Mouse (Mus musculus) thymus, adult 18-20 months (tissue): ENCODE measurements around the gene Upk3a.
A peak's percentile ranks its signal among the peaks of the same experiment; 100 is the strongest.
"Not testable (repeated sequence)": the region's sequence is repeated elsewhere in the genome, so short reads cannot be mapped to it uniquely, and the experiment has no call there.

Experiments used
- DNase-seq, 2 experiments: peaks; one replicate each; pipeline ENCODE4 v3.0.0; 2022; ENCODE audit warnings: mixed read lengths in 2 of 2

Upk3a gene

GRCm38 (mm10) chr15:85000984-85001982, 15.7 kb upstream of the Upk3a start:
- peak; percentile 48 to 53 for DNase-seq

GRCm38 (mm10) chr15:85009666-85010065, 7.3 kb upstream of the Upk3a start:
- no peak for DNase-seq

DNA sequence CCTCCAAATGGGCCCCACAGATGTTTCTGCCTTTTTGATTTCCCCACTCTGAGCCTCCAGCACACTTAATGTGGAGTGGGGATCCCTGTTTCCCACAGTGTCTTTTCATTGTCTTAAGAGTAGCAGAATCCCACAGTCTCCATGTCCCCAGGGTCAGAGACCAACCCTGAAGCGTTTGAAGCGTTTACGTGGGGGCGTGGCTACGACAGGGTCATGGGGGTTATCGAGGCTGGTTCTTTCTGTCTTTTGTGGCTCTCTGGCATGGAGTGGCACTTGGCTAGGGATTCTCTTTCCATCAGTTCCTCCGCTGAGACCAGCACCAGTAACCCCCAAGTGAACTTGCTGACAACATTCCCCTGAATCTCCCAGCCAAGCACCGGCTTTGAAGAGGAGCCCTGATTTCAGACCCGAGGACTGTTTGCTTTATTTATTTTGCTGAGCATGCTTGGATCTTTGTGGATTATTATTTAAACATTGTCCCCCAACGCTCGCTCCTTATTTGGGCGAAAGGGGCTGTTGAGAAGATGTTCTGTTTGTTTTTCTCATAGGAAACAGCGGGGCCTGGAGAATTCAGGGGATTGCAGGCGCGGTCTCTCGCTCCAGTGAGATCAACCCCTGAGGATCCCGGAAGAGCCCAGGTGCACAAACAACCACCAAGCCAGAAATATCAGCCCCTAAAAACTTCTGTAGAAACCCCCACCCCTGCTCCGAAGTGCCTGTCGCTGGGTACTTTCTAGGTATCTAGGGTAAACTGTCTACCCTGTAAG, 4.9 kb upstream of the Upk3a start:
- no peak for DNase-seq

DNA sequence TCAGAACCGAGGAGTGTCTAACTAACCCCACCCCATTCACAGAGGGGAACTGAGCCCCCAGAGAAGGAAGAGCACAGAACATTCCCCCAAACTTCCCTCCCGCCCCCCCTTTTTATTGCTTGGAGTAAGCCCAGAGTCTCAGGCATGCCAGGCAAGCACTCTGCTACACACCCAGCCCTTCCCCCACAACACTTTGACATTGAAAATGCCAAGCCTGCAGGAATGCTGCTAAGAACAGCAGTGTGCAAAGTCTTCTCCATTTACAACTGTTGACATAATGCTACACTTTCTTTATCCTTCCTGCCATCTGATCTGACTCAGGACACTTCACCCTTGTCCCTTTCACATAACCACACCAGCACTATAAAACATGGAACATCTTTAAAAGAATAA, 4.3 kb upstream of the Upk3a start:
- DNase-seq = no peak

DNA sequence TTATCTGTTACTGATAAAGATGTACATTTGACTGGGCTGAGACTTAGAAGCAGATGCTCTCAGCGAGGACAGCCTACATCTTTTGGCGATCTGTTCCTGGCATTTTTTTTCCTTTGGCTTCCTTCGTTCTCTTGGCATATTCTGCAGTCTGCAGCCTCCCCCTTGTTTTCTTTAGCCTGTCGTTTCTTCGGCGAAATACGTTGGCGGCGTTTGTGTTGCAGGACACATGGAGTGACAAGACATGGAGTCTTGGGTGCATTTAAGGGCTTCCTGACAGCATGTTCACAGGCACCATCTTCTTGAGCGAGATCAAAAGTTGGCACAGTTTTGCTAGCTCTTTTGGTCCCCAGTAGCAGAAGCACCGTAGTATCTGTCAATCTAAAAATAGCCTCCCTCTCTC, 1.2 kb upstream of the Upk3a start:
- no peak for DNase-seq

DNA sequence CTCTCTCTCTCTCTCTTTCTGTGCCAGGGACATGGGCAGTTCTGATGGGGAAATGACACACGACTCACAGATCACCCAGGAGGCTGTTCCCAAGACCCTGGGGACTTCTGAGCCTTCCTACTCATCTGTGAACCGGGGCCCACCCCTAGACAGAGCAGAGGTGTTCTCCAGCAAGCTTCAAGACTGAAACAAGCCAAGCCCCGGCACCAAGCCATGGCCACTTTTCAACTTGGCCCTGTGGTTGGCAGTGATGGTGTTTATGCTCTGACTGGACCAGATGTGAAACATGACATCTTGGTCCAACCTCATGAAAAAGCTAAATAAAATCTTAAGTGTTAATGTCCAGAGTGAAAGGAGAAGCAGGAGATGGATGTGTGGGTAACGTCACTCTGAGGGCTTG, 5.3 kb downstream of the Upk3a start:
- no peak for DNase-seq

- DNase-seq = no peak
These were observed 9.3 kb downstream of the Upk3a start for GRCm38 (mm10) chr15:85026197-85026596.

DNA sequence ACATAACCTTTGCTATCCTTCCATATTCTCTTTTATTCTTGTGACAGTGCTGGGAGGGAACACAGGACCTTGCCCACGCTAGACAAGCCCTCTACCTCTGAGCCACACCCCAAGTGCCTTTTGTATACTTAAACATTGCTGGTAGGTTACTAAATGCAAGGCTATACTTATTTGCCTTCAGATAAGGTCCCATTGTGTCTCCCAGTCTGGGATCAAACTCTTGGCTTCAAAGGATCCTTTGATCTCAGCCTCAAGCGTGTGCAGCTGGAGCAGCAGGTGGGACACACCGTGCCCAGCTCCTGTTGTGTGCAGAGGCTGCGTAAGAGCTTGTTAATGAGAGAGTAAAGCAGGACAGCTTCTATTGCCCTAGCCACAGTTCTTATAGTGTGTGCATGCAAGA, 10.8 kb downstream of the Upk3a start:
- DNase-seq = no peak

DNA sequence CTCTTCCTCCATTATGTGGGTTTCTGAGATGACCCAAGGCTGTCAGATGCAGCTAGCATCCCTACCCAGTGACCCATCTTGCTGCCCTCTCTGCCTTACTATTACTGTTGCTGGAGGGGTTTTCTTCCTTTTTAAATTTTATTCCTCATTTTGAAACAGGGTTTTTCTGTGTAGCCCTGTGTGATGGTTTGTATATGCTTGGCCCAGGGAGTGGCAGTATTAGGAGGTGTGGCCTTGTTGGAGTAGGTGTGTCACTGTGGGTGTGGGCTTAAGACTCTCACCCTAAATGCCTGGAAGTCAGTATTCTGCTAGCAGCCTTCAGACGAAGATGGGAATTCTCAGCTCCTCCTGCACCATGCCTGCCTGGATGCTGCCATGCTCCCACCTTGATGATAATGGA, 11.7 kb downstream of the Upk3a start, which contains the start of gene Fam118a:
Fam118a (plus strand) TSS at position 301 of the 400 bp plus-strand sequence.
- not testable (repeated sequence) for DNase-seq

DNA sequence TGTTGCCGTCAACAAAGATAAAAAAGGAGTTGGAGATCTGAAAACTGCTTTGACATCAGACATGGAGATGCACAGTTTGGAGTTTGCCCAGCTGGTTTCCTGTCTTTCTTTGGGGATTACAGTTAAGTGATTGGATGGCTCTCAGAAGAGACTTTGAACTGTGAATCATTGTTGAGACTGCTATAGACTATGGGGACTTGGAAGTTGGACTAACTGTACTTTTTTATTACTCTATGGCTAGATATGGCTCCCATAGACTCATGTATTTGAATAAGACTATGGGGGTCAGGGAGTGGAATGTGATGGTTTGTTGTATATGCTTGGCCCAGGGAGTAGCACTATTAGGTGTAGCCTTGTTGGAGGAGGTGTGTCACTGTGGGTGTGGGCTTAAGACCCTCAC, 13.7 kb downstream of the Upk3a start:
- DNase-seq = not testable (repeated sequence)

DNA sequence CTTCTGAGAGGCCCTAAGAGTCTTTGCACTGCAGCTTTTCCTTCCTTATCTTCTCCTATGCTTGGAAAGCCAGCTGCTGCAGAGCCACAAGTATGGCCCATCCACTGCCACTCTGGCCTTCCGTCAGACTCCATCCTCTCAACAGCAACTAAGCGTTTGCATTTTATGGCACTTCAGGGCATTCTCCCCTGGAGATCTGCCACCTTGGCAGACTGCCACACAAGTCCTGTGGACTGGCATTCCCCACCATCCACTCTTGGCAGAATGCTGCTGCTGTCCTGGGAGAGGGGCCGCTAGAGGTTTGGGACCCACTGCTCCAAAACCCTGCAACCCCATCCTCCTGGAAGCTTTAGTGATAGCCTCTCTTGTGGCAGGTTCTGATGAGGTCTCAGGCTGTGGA, 14.9 kb downstream of the Upk3a start:
- DNase-seq = no peak

DNA sequence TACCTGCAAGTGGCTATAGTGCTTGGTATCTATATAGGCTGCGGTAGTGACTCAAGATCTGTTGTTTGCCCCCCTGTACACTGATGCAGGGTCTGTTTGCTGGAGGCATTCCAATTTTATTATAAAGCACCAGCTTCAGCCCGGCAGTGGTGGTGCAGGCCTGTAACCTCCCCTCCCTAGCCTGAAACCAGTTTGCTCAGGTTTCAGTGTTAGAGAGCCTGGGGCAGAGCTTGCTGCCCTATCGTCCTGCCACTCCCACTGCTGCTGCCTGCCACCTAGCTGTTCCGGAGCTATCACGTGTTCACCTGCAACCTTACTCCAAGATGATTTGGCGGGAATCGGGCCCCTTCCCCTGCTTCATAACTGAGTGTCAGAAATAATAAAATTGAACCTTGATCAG, 17.0 kb downstream of the Upk3a start:
- DNase-seq = not testable (repeated sequence)

DNA sequence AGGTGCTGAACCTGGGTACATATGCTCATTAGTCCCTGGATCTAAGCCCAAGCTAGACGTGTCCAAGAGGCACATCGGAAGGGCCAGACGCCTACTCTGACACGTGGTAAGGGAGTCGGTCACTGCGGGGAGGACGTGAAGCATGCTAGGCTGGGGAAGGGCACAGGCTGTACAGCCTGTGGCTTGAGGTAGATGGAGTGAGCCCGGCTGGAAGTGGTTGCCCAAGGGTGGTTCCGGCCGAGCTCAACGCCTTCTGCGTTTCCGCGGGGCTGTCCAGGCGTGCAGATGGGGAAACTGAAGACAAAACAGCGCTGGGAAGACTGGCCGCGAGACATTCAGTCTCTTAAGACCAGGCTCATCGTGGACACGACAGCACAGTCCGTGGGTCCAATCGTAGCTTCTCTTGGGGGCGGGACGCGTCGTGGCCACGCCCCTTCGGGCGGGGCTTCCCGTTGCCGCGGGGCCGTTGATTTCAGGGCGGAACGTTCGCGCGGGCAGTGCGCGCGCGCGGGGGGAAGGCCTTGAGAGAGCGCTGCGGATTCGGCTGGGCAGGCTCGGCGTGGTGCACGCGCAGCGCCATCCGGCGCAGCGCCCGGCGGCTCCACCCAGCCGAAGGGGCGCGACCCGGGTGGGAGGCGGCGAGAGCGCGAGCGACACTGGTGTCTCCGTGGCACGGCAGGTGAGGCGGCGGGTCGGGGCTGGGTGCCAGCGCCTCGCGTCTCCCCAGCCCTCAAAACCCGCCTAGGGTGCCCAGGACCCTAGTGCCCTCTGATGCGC, 19.8 kb downstream of the Upk3a start:
- DNase-seq = peak; percentile 92

DNA sequence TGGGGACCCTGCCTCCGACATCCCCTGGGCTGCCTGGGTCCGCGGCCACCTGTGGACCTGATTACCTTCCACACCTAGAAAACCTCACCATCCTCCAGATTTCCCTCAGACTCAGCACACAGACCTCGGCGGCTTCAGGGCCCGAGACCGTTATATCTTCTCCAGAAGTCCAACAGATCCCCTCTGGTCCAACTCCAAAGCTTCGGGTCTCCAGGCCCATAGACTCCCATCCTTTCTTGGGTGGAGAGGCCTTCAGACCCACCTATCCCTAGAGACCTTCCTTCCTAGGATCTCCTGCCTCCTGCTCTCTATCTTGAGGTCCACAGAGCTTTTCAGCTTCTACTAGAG, 20.4 kb downstream of the Upk3a start:
- no peak for DNase-seq

GRCm38 (mm10) chr15:85041546-85042225, 24.7 kb downstream of the Upk3a start:
- DNase-seq = no peak

DNA sequence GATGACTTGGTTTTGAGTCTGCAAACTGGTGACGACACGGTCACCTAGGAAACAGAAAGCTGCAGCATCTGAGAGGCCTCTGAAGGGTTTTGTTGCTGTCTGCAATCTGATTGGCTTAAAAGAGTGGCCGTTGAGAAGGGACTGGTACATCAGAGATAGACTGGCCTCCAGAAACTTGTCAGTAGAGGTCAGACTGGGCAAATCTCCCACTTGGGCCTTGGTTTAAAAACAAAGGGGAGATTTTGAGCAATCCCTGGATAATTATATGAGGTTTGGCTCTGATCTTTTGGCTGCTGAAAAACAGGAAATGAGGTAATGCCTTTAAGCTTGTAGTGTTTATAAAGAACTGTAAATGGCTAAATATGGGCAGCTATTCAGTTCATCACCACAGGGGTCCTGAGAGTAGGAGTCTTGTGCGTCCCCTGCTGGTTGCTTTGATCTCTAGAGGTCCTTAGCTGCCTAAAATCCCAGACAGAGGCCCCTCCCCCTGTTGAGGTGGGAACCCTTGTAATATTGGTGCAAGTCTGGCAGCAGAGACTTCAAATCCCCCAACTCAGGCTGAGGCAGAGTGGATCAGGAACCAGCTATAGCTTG, 25.5 kb downstream of the Upk3a start:
- peak in 1 of 2 experiments; percentile 47 for DNase-seq

DNA sequence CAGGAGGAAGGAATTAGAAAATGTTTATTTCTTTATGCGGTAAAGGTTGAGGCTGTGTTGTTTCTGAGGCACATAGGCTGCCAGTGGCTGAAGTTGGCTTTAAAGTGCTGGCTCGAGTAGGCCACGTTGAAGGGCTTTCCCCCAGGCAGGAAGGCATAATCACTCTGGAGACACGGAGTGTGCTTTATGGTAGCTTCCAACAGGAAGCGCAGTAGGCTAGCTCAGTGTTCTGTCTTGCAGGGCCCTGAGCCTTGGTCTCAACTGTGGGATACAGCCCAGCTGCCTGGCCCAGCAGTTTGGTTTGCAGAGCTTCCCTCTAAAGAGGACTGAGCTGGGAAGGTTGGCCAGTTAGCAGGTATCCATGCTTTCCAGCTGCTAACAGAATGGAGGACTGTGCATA, 26.2 kb downstream of the Upk3a start:
- DNase-seq = no peak

- DNase-seq = no peak
These were observed 26.8 kb downstream of the Upk3a start for GRCm38 (mm10) chr15:85043761-85044160.

GRCm38 (mm10) chr15:85046230-85046950, 29.4 kb downstream of the Upk3a start:
- no peak for DNase-seq

- no peak for DNase-seq
These were observed 30.9 kb downstream of the Upk3a start for GRCm38 (mm10) chr15:85047865-85048264.

GRCm38 (mm10) chr15:85049758-85050157, 32.8 kb downstream of the Upk3a start:
- no peak for DNase-seq
